Mouse (Mus musculus) ES-CJ7 (cell line): Measurements from ENCODE around the gene Gpd1l.
A peak's percentile ranks its signal among the peaks of the same experiment; 100 is the strongest.

Experiments used
- DNase-seq: peaks from one replicate; pipeline ENCODE4 v3.0.0; 2011; ENCODE audit warnings: low read depth, low spot score

Gpd1l gene

DNA sequence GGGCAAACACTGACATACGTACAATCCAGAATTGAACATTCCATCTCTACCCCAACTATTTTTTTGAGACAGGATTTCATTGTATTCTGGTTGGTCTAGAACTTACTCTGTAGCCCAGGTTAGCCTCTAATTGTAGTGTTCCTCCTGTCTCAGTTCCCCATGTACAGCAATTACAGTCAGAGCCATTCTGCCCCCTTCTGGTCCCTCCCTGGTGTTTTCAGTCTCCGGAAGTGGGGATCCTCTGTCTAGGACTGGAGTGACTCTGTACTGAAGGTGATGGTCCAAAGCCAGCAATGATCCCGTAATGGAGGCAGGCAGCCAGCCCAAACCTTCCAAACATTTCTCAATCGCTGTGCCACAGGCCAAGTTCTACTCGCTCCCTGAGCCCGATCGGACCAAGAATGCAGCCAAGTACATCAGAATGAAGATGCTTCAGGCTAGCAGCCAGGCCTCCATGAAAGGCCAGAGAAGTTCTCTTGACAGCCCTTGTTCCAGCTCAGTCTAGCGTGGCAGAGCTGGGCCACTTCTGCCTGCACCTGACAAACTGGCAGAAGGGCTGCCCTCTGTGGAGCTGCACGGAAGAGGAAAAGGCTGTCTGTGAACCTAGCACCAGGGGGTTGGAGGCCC is 3.2 kb downstream of the Gpd1l start:
- peak; percentile 21 for DNase-seq

DNA sequence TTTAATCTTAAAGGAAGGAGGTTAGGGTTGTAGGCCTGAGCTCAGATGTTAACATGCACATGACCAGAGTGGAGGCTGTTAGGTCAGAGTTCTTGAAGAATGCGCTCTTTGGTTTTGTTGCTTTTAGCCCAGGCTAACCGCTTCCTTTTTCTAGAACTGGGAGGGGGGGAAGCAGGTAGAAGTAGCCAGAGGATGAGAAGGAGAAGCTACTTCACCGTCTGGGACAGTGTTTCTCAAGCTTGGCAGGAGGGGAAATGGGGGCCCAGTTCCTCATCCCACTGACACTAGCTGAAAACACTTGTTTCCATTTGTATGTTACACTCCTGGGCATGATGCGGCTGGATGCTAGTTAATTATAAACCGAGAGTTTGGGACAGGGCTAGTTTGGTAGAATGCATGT is 8.2 kb downstream of the Gpd1l start:
- no peak for DNase-seq

DNA sequence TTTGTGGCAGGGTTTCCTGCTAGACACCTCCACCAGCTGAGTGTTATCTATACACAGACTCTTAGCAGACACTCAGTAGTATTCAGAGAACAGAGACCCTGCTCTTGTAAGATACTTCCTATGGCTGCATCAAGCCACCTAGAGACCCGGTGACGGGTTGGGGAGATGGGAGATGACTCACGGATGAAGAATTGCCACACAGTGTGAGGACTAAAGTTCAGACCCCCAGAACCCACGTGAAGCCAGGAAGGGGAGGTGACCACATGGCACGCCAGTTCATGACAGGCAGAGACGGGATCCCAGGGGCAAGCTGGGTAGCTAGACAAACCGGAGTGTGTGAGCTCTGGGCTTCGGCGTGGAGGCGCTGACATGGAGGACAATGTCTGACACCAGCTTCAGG is 8.7 kb downstream of the Gpd1l start:
- no peak for DNase-seq

DNA sequence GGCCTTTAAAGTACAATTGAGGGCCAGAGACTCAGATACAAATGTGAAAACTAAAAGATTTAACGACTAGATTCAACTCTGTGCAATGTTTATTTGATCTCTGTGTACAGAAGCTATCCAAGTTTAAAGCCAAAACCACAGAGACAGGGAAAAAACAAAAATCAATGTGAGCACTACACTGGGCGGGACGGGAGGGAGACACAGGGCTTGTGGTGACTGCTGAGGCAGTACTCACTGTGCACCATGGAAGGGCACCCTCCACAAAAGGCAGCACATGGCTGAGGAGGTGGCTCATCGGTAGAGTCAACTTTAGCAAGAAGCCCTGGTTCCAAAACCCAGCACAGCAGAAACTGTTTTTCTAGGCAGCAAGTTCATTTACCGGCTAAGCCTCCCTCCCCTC is 9.3 kb downstream of the Gpd1l start:
- DNase-seq = no peak

DNA sequence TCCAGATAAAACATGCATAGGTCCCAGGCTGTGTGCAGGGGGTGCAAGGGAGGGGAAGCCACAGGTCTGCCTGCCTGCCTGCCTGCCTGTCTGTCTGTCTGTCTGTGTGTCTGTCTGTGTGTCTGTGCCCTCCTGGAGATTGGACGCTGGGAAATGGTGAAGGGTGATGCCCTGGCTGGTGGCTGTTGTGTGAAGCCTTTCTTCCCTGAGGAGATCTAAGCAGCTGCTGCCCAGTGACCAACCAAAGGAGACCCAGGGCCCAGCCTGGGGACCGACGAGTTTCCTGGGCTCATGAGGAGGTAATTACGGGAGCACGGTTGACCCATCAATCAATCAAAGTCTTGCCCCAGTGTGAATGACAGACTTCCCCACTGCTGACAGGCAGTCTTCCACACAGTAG is 11.6 kb downstream of the Gpd1l start:
- no peak for DNase-seq

DNA sequence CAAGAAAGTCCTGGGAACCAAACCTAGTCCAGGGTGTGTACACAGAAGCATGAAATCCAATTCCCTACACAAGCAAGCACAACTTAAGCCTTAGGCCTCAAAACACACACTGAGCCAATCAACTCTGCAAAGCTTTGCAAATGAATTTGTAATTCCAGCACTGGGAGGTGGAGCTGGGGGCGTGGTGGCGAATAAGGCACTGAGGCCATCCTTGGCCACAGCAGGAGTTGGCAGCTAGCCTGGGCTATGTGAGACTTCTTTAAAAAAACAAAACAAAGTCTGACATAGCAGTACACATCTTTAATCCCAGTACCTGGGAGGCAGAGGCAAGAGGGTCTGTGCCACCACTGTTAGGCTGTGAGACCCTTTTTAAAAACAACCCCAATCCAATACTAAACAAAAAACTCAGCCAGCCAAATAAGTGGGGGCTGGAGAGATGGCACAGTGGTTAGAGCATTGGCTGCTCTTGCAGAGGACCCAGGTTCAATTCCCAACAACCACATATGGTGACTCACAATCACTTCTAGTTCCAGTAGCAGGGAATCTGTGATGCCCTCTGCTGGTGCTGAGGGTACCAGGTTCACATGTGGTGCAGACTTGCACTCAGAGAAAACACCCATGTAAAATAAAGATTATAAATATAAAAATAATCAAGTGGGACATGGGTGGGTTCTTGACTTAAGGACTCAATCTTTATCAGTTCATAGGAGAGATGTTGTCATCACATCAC is 12.3 kb downstream of the Gpd1l start:
- DNase-seq = peak; percentile 49

DNA sequence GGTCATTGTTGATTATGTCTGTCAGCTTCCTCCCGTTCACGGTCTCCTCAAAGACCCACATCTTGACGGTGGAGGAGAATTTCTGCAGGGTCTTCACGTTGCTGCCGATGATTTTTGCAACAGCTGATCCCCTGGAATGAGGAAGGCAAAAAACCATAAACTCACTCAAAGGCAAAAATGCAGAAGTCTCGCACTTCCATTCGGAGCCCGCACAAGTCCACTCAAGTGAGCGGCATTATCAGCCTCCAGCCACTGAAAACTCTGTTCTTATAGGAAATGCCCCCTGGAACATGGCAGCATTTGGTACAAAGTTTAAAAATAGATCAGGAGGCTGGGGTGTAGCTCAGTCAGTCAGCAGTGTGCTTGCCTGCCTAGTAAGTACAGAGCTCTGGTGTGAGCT is 13.2 kb downstream of the Gpd1l start:
- no peak for DNase-seq

DNA sequence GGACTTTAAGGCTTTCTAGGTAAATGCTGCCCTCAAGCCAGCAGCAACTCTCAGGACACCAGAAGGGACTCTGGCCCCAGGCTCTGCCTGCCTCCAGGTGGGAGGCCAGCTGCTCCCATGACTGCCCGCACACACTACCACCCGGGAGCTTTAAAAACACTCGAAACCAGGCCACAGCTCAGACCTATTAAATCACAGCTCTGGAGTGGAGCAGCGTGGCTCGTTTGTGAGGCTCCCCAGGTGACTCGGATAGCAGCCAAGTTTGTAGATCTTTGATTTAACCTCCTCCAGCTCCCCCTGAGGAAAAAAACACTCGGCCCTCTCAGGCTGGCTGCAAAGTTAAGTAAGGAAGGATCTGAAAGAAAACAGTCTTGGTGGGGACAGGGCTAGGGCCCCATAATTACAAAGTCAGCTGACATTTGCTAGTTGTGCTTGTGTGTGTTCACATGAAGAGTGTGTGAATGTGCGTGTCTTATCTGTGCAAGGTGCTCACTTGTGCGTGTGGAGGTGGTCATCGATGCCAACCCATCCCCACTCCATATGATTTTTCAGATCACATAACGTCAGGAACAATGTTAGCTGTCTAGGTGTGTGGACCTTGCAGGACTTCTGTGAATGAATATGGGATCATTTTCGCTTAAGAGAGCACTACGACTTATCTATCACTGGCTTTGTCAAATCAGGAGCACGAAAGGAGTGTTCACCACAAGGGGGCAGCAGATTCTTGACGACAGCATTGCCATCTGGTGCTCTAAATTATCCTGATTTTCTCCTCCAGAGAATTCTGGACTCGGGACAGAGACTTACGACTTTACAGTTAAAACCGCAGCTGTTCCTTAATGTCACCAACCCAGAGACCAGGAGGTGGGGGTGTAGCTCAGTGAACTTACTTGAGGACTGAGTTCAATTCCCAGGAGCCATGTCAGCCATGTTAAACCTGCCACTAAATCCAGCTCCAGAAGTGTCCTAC is 20.8 kb downstream of the Gpd1l start:
- peak; percentile 61 for DNase-seq

DNA sequence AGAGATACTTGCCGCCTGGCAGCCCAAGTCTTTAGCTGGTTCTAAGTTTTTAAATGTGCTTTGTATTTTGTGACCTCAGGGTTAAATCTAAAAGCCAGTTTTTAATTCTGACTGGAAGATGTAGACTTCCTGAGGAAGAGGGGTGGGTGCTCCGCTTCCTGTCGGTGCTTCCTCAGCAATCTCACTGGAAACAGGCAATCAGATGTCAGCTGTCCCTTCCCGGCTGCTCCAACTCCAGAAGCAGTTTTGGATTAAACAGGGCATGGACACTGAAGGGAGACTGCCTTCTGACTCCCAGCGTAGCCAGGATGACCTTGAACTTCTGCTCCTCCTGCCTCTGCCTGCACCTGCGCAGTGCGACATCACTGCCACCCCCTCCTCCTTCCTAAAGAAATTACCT is 26.3 kb downstream of the Gpd1l start:
- no peak for DNase-seq

DNA sequence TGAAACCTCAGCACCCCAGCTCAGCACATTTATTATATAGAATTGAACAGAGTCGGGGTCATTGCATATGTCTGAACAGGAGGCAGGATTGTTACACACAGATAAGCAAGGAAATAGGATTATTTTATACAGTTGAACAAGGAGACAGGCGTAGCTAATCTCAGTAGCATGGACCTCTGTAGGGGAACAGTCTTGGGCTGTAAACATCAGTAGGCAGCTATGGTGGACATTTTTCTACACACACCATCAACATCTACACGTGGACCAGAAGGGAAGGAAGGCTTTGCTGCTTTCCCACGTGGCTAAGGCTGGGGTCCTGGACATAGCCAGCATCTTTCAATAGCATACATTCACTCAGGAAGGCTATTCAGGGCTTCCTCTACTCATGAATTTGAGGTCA is 37.9 kb downstream of the Gpd1l start:
- no peak for DNase-seq

DNA sequence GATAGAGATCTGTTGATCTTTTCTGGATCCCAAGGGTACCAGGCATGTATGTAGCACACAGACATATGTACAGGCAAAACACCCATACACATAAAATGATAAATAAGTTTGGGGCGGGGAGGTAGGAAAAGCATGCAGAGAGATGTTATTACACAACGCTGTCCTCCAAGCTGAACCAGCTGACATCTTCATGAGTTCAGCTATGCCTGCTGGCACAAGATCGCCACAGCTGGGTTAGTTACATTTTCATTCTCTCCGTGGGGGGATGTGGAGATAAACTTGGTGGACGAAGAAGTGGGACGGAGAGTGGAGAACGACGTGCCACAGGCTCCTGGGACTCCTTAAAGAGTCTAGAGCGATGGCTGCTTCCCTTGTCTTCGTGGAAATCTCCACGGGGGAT is 40.8 kb downstream of the Gpd1l start:
- no peak for DNase-seq

DNA sequence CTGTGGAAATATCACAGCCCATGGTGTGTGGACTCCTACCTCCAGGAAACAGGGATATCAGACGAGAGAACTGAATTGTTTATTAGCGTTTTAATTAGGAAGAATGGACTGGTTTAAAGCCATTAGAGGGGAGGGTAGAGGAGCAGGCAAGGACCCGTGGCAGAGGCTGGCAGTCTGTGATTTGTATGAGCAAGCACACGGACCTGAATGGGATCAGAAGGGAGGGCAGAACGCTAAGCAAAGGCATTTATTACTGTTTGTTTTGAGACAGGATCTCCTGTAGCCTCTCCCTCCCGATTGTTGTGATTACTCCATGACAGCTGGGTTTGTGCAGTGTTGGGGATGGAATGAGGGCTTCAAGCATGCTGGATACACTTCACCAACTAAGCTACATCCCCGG is 43.4 kb downstream of the Gpd1l start:
- DNase-seq = no peak

DNA sequence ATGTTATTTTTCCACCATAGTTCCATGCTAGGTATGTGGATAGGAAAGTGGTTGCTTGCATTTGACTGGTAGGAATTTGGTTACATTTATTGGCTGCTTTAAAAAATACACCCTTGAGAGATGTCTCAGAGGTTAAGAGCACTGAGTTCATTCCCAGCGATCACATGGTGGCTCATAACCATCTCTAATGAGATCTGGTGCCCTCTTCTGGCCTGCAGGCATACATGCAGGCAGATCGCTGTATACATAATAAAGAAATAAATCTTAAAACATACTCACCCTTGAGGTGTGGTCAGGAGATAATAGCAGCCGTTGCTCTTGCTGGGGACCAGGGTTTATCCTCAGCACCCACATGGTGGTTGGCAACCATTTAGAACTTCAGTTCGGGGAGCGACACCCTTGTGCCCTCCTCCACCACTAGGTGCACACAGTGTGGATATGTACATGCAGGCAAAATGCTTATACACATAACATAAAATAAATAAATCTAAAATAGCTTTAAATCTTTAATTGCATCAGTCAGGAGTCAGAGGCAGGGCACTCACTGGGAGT is 44.9 kb downstream of the Gpd1l start:
- peak; percentile 47 for DNase-seq

DNA sequence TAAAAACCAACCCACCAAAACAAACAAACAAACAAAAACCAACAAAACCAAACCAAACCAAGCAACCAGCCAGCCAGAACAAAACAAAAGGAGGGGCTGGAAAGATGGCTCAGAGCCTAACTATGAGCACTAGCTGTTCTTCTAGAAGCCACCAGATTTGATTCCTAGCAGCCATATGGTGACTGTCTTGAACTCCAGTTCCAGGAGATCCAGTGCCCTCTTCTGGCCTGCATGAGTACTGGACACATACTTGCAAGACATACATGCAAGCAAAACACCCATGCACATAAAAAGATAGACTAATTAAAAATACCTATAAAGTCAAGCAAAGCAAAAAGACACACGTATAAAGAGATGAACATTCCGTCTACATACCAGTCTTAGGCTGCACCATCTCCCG is 46.1 kb downstream of the Gpd1l start:
- peak; percentile 73 for DNase-seq

DNA sequence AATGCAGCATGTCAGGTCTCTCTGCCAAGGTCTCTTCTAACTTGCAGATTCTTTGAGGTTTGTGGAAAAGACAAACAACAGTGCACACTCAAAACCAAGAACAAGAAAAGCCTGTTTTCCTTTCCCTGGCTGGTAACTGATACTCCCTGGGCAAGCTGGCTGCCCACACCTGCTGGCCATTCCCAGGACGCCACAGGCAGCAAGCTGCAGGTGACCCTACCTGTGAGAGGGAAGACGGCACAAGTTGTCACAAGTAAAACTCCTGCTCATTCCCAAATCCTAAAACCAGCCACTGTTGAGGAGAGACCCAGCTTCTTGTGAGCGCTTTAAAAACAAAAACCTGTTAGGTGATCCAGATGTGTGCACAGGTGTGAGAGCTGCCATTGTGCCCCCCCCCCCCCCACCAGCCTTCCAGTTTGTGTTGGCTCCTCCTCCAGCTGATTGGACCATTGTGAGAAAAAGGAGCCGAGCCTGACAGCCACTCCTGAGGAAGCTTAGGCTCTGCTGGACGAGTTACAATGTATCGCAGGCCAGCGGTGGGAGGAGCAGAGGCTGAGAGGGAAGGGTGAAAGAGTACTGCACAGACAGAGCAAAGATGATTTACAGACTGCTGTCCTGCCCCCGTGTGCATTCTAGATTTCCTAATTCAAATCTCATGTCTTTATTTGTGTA is 47.7 kb downstream of the Gpd1l start:
- DNase-seq = no peak

DNA sequence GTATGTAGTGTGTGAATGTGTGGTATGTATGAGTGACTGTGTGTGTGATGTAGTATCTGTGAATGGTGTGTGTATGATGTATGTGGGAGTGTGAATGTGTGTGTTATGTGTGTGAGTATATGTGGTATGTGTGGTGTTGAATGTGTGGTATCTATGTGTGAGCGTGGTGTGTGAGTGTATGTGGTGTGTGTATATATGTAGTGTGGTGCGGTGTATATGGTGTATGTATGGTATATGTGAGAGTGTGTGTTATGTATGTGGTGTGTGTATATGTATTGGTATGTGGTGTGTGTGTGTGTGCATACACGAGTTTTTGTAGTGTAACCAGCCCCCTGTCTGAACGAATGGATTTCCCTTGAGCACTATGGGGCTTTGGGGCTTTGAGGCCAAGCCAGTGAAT is 48.2 kb downstream of the Gpd1l start:
- no peak for DNase-seq

DNA sequence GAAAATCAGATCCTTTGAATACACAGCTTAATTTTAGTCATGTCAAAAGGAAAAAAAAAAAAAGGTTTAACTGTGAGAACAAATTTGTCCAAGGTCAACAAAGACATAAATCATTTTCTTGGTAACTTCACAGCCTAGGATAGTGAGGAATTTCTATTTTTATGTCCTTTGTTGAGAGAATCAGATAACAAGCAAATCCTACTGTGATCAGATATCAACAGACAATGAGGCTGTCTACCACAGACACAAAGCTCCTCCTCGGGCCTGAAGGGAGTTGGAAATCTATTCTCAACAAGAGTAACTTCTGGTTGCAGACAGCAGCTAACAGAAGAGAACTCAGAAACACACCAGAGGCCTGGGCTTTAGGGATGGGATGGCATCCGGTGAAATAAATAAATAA is 51.8 kb downstream of the Gpd1l start:
- DNase-seq = no peak

DNA sequence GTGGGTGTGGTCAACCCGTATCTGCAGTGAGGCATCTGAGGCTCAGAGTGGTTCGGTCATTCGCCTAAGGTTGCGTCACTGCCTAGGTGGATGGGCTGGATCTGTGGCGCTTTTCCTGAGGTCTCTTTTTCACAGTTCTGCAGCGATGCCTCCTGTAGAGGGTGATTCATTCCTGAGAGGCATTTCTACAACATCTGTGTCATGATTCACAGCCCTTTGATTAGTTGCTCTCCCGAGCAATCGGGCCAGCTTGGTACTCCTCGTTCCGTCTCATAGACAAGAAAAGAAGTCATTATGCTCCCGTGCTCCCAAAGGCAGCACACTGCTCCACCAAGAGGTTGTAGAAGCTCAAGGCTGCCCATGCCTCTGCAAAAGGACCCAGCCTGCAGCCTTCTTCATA is 78.5 kb downstream of the Gpd1l start:
- no peak for DNase-seq

DNA sequence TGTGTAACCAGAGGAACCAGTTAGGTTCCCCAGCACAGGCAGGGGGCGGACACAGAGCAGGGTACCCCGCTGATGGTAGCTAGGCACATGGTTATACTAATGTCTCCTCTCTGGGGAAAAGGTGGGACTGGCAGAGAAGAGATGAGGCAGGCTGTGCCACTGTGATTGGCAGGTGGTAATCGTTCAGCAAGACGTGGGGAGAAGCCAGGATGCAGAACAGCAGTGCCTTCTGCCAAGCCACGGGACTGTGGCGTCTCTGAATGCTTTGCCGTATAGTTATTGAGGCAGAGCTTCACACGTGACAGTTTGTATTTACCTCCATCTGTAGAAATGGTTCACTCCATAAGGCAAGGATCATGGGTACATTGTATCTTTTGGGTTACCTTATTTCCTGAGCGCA is 79.1 kb downstream of the Gpd1l start:
- no peak for DNase-seq

DNA sequence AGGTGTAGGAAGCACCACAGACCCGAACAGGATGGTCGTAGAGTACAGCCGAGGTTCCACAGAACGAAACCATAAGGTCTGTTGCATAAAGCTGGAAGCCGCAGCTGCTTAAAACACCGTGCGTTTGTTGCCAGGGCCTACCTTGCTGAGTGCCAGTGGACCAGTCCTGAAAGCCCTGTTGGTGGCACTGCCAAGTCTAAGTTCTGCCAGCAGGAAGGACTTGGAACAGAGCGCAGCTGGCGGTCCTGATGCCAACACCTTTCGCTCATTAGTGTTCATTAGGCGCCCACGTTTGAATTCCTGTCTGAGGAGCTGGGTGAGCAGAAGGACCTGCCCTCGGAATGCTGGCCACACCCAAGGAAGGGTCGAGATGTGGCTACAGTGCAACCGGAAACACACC is 80.5 kb downstream of the Gpd1l start:
- DNase-seq = no peak

DNA sequence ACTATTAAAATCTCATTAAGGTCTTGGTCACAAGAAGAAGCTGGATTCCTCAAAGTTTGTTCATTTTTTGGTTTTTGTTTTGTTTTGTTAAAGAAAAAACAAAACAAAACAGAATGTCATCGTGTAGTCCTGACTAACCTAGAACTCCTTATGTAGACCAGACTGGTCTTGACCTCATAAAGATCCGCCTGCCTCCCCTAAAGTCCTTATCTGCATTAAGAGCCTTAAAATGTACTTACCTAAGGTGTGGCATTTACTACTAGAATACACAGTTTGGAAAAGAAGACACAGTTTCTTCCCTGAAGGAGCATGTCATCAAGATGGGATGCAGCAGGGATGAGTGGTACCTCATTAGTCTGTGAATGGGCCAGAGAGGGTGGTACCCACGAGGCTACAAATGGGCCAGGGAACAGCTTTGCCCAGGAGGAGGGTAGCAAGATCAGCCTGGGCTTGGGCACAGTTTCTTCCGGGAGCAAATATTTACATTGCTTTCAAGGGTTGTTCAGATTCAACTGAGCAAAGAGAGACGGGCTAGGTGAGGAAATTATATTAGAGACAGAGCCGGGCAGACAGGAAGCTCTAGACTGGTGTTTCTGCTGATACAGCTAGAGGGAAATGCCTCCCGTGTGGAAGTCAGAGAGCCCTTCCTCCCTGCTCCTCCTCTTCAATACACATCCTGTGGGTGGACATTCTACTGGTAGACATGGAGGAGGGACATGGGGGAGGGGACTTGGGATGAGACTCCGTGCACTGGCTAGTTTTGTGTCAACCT is 82.2 kb downstream of the Gpd1l start:
- no peak for DNase-seq
